Mouse (Mus musculus) embryo, embryonic 11.5 days (tissue): ENCODE results near the gene Islr.
"Not testable (repeated sequence)": the region's sequence is repeated elsewhere in the genome, so short reads cannot be mapped to it uniquely, and the experiment has no call there.

Experiments
- DNase-seq: peaks from one replicate; pipeline ENCODE4 v3.0.0-alpha.2; 2012; ENCODE audit warnings: low read depth, low spot score

Islr gene

DNA sequence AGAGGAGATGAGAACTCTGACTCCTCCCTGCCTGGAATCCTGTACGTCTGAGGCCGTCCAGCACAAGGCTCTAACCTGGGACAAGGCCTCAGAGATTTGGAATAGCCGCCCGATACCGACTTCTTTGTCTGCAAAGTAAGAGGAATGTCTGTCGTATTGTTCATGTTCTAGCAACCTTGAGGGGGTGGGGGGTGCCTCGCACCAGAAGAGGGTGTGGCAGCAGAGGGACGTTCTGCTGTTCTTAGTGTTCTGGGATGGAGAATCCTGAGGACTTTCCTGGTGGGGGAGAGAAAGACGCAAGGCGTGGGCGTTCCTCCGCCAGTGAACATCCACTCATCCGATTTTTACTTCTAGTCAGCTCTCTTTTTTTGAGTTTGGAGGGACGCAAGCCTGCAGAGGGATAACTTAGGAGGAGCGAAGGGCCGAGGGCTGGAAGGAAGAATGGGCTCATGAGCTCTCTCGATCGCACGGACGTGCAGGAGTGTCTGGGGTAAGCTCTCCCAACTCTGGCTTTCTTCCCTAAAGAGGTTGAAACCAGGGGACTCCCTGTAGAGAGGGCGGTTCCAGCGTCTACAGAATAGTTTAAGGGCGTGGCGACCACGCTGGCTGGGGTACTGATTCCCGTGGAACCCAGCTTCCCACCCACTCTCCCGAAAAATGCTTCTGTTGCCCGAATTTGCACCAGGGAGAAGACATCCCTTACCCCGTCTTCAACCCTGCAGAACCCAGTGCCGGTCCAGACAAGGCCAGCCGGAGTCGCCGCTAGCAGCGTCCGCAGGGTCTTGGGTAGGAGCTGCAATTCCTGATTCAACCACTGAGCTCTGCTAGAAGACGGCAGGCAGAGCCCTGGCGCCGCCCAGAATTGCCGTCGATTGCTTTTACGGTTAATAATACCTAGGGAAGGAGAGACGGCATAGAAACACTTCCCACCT lies at the start of gene Islr, which contains the start of gene Islr2:
Gene Islr (minus strand): TSS at position 791 of the 932 bp plus-strand sequence.
Gene Islr2 (minus strand): TSS at position 804 of the 932 bp plus-strand sequence.
- peak; percentile 64 for DNase-seq

DNA sequence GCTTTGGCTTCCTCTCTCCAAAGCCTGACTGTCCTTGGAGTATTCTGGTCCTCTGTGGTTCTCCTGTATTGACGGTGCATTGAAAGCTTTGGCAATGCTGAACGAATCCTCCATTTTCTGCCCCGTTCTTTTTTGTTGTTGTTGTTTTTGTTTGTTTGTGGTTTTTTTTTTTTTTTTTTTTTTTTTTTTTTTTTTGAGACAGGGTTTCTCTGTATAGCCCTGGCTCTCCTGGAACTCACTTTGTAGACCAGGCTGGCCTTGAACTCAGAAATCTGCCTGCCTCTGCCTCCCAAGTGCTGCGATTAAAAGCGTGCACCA lies 49.7 kb upstream of the Islr start:
- not testable (repeated sequence) for DNase-seq

DNA sequence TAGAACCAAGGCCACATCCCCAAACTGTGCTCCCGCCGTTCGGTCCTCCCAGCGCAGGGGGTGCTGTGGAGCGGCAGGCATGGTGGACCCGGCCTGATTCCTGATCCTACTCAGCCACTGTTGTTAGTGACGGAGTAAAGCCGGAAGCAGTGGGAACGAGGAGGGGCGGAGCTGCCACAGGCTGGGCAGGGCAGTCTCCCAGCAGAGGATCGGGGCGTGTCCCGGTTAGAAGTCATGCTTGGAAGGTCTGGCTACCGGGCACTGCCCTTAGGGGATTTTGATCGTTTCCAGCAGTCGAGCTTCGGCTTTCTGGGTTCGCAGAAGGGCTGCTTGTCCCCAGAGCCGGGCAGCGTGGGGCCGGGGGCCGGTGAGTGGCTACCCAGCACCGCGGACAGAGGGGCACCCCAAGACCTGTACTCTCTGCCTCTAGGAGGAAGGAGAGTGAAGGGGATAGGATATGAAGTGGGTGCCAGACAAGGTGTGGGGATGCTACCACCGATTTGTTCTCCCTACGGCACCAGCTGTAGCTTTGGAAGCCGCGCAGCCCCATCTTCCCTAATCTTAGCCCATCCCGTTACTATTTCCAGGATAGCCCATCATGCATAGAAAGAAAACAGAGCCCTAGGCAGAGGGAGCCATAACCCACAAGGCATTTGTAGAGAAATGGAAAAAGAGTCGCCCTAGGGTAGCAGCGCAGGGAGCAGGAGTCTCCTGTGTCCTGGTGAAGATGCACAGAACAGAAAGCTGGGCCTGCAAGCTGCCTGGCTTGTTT lies 49.1 kb upstream of the Islr start, which contains the start of gene Stoml1:
Gene Stoml1 (plus strand): TSS at position 132 of the 772 bp plus-strand sequence.
- peak; percentile 83 for DNase-seq

DNA sequence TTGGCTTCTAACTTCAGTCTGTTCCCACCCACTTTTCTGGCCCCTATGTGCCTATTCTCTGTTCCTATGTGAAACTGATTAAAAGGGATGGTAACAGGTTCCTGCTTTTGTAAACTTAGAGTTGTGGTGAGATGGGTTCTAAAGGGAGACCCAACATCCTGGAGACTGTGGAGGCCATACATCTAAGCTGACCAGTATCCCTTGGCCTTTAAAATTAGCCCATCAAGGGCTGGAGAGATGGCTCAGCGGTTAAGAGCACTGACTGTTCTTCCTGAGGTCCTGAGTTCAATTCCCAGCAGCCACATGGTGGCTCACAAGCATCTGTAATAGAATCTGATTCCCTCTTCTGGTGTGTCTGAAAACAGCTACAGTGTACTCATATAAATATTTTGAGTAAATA lies 46.6 kb upstream of the Islr start:
- DNase-seq, result not testable (repeated sequence)

DNA sequence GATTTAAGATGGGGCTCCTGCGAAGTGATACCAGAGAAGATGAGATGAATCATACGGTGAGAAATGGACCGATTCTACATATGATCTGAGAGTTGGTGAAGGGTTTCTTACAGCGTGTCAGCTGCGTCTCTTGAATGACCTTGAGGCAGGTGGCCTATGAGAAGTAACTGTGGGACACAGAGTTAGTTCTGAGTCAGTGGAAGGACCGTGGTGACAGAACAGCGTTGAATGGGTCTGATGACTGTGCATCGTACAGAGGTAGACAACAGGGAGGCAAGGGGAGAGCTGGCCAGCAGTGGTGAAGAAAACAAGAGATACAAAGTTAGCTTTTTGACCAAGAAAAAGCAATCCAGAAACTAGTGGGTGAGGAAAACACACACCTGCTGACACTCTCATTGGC lies 46.2 kb upstream of the Islr start:
- DNase-seq, result no peak

DNA sequence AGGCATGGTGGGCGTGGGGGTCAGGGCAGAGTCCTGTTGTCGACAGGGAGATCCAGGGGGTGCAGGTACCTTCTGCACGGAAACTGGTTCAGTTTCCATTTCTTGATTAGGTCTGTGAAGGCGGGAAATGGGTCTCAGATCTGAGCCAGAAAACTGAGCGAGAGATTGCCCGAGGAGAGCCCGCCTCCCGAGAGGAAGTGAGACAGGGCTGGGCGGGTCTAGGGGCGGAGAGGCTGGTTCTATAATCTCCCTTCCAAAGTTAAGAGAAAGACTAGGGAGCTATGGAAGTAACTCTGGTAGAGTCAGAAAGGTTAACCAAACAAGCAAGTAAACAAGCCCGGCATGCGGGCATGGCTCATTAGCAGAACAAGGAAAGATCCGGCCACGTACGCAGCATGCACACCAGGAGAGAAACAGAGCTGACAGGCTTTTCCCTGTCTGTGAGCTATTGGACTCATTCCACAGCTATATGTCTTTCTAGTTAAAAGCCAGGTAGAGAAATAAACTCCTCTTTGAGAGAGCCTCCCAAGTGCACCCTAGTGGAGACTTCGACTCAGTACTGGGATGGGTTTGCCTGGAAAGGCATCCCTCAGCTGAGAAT lies 45.6 kb upstream of the Islr start, which contains the start of gene Pml:
Gene Pml (minus strand): TSS at position 195 of the 601 bp plus-strand sequence.
- no peak for DNase-seq

DNA sequence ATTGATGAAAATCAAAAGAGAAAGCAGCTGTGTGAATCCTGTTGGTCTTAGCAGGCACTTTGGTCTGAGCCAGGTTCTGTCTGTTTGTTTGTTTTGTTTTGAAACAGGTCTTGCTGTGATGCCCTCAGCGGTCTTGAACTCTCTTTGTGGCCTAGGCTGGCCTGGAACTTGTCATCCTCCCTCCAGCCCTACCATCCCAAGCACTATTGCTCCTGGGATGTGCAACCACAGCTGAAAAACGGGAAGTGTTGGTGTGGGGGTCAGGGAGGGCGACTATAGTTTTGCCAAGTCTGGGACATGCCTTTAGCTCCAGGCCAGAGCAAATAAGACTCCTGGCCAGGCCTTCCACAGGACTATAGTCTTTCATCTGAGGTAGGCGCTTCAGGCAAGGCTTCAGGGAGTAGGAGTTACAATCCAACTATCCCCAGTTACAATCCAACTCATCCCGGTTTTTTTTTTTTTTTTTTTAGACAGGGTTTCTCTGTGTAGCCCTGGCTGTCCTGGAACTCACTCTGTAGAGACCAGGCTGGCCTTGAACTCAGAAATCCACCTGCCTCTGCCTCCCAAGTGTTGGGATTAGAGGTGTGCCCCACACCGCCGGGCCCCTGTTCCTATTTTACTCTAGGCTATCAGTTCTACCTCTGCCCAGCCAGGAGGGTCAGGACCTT lies 44.8 kb upstream of the Islr start:
- DNase-seq, result no peak

DNA sequence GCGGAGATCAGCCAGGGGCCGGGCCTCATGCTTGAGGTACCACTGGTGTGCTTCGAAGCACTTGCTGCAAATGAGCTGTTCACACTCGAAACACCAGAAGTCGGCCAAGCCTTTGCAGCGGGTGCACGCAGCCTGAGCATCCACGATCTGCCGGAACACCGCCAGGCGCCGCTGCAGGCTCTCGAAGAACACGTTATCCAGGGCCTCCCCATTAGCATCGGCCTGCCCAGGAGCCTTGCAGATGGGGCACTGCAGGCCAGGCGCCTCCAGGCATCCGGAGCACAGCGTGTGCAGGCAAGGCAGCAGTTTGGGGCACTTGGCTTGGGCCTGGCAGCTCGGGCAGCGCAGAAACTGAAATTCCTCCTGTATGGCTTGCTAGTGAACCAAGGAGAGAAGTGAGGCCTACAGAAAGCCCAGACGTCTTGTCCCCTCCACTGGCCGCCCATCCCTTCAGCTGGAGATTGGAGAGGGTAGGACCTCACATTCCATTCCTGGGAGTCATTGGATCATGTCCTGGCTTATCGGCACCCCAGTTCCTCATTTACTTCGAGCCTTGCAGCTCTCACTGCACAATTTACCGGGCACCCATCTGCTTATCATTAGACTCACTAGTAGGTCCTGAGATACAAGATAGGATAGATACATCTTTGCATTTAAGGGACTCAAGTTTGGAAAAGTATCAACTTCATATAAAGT lies 43.1 kb upstream of the Islr start:
- peak; percentile 69 for DNase-seq

DNA sequence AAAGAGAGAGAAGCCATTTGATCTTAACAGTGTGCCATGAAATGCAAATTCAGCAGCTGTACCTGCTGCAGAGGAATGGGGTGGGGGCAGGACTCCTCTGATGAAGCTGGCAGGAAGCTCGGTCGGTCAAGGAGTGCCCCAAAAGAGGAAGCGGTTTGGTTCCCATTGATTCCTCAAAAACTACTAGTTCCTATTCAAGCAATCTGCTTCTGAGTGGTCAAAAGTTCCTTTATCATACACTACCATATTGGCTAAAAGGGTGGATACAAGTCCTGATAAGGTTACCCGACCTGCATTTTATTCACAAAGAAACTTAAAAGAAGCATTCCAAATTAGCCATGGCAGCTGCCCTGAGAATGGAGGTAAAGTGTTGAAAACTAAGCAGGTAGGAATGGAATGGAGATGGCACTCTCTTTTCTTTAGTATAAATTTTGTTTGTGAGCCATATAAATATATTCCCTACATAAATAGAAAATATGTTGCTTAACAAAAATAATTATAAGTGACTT lies 42.0 kb upstream of the Islr start:
- no peak for DNase-seq

DNA sequence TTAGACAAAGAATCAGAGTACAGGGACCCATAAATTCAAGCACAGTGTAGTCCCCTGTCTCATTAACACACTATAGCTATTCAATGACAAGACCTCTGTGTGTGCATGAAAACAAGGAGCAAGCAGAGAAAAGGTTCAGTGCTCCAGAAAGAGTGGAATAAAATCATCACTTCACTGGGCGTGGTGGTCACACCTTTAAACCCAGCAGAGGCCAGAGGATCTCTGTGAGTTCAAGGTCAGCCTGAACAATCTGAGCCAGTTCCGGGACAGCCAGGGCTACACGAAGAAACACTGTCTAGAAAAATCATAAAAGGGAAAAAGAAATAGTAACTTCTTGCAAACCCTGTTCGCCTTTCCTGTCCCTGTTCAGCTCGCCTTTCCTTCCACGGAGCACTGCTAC lies 39.6 kb upstream of the Islr start:
- no peak for DNase-seq

DNA sequence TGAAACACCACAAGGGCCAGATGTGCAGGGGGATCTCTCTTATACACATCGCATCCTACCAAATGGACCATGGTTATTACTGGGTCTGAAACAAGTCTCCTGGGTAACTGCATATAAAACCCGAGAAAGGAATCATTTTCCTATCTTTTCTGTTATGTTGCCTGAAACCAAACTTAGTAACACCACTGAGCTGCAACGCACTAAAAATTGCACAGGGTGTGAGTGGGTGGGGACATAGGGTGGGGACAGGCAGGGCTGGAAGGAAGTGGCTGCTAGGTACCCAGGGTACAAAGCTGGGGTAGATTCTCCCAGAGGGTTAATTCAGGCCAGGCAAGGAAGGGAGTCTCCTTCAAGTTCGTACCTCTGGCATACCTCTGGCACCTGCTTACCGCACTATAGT lies 38.6 kb upstream of the Islr start:
- no peak for DNase-seq

DNA sequence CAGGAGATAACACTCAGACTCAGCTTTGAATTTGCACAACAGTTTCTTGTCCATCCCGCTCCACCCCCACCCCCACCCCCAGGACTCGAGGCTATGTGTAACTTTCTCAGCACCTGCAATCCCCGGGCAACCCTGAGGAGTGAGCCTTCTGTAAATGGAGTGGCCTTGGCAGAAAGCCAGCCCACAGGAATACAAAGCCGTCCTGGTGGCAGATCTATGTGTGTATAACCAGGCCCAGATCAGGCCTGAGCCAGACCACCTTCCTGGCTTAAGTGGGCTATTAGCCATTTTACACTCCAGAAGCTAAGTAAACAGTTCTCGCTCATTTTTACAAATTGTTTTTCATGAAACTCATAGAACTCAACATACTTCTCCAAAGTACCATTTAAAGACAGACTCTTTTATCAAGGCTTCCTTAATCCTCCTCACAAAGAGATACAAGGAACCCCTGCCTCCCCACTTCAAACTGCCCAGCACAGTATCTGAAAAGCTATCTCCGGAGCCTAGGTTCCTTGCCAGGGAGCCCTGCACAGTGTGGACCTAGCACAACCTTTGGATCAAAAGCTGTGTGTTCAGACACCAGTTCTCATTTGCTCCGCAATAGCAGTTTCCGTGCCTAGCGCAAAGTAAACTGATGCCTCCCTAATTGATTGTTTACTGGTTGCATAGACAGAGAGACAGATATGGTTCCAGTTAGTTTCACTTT lies 37.8 kb upstream of the Islr start:
- DNase-seq, result no peak

DNA sequence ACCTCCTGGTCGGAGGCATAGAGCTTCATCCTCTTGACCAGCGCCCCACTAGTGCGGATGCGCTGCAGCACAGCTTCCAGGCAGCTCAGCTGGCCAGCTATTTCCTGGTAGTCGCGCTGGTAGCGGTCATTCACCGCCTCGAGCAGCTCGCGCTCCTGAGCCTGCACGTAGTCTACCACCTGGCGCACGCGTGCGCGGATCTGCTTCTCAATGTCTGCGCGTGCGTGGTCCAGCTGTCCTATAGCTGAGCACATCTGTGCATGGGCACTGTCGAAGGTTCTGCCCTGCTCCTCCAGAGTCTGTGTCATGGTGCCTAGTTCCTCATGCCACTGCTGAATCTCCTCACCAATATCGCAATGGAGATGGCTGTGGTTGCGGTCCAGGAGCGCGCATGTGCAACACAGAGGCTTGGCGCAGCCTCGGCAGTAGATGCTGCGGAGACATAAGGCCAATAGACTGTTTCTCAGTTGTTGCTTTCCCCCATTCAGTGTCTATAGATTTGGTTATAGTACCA lies 30.5 kb upstream of the Islr start:
- no peak for DNase-seq

DNA sequence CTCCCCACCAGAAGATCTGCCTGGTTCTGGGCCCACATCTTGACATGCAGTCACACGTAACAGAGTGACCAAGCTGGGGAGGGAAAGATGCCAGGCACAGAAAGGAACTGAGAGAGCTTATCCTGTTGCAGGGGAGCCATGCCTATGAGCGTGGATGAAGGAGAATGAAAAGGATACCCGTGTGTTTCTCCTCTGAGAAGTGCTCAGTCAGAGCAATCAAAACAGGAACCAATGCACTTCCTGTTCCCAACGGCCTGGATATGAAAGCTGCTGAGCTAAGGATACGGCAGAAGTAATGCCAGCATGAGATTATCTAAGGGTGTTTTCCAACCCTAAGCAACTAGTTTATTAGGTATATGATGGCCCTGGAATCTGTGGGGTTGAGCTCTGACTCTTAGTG lies 28.3 kb upstream of the Islr start:
- no peak for DNase-seq

DNA sequence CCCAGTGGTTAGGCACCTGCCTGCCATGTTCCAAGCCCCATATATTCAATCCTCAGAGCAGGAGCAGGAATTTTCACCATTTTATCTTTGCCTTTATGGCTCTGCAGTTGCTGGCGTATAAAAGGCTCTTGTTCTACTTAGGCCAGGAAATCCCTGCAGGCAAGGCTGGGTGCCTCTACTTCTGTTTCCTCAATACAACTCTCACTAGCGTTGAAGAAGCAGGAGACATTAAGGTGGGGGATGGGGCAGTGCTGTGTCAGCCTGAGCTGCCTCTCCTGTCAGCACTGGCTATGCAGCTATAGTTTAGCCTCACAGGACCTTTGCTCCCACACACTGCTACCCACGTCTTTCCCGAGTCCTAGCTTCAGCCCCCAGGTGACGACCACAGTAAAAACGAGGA lies 27.6 kb upstream of the Islr start:
- DNase-seq, result no peak

DNA sequence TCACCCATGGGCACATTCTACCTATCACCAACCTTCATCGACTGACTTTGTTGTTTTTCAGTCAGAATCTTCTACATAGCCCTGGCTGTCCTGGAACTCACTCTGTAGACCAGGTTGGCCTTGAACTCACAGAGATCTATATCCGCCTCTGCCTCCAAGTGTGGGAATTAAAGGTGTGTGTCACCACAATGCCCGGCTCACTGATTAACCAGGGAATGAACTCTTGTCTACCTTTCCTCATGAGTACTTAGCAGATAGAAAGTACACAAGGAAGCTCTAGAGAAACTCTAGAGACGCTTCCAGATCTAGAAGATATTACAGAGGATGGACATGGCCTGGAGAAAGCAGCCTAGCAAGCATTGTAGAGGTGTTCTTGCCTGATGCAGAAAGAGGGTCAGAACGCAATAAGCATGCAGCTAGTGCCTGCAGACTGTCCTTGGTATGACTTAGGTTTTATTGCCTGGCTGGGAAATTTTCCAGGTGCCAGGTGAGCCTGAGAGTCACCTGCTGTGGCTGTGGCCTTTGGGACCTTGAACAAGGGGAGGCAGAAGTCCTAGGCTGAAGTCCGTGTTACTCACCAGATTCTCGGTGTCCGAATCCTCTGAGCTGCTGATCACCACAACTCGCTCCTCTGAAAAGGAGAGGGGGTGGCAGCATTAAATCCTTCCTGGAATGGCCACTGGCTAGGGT lies 24.8 kb upstream of the Islr start:
- DNase-seq, result no peak

DNA sequence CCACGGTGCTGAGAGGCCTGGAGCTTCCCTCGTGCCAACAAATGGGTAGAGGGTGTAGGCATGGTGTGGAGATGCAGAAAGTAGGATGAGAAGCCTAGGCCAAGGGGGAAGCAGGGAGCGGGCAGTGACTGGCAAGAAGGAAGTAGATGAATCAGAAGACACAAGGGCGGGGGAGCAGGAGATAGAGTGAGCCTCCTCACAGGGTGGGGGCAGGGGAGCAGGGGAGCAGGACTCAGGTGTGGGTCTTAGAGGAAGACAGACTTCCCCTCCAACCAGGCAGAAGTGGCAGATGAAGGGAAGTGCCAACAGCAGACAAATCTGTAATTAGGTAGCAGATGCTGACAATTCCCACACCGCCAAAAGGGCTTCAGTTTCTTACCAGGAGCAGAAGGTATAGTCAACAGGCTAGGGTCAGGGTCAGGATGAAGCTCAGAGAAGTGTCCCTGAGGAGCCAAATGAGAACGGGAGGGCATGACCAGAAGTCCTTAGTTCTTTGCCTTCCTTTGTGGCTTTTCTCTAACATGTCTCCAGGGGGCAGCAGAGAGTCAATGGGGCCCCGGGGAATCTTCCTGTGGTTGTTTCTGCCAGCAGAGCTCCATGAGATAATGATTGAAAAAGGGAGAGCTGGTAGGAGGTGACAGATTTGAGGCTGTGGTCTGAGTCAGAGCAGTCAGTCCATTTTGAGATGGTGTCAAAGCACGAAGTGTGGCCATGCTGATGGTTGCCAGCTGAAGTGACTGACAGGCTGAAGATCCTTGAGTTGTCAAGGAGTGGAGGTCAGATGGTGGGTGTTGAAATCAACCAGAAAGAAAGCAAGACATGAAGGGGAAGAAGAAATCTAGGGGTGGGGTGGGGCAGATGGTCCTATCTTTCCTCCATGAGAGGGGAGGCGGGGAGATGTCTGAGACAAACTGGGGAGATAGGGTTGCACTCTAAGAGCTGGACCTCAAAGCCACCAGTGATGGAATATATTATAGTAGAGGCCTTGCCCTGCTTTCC lies 22.1 kb upstream of the Islr start:
- no peak for DNase-seq

DNA sequence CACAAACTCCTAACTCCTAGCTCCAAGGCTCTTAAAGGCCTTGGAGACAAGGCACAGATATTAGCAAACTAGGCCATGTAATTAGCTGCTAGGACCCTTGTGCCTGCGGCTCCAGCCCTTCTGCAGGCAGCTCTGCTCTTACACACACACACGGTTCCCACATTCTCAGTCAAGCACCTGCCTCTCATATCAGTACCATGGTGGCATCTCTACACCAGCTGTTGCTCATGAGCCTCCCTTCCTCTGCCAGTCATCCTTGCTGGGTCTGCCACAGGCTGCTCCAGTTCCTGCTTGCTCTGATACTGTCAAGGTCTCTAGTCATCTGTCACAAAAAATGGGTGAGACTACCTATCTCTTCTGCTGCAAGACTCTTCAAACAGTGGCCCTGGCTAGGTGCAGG lies 20.2 kb upstream of the Islr start:
- no peak for DNase-seq
